Mouse (Mus musculus) liver (tissue): ENCODE measurements around the gene Dgcr2.

Experiments used
- DNase-seq: peaks from one replicate; pipeline ENCODE4 v3.0.0-alpha.2; 2020; ENCODE audit warnings: mixed read lengths

Dgcr2 gene

DNA sequence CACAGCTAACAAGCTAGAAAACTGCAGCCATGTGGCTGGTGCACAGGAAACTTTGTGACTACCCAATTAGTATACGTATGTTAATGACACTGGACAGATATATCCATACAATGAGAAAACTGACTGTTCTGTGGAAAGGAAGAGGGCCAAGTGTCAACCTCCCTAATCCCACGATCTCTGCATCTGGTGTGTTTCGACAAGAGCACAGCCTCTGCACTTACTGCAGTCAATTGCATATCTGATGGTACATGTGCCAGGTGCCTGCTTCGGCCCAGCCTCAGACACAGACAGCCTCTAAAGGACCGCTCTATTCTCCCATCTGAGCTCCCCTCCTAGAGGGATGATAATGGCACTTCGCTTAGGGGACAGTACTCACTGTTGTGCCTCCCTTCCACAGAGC is 49.9 kb downstream of the Dgcr2 start:
- DNase-seq, result no peak

DNA sequence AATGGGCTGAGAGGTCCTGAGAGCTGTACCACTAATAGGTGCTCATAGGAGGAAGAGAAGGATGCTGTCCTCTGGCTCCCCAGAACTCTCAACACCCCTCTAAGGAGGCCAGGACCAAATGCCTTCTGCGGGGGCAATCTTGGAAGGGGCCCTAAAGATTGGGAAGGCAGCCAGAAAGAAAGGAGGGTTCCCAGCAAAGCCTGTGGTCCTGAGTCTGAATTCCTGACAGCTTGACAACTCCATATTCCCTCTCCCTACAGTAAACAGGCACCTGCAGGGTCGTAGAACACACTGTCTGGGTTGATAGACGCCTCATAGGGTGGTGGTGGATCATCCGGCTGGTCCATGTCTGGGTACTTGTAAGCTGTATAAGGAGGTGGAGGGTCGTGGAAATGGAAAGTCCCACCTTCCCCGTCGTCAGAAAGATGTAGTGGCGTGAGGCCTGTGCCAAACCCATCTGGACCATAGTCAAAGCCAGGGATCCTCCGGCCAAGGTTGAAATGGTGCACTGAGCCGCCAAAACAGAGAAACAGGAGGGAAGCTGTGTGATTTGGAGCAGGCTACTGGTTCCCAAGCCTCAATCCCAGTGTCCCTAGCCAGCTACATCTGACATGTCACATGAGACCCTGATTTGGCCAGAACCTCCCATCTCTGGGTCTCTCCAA is 54.5 kb downstream of the Dgcr2 start:
- DNase-seq, result no peak

DNA sequence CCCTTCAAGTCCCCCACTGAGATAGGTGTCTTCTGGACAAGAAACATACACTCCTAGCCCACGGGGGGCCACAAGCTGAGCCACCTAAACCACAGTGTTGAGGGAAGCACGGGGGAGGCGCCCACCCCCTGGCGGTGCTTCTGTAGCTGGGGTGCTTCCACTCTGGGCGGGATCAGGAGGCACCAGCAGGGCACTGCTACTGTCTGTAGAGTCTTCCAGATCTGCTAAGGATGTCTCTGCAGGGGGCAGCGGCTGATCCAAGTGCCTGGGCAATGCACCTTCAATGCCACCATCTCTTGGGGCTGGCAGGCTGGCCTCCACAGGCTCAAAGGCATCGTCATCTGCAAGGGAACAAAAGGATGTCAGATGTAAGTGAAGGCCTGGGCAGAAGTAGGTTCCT is 55.9 kb downstream of the Dgcr2 start:
- no peak for DNase-seq

DNA sequence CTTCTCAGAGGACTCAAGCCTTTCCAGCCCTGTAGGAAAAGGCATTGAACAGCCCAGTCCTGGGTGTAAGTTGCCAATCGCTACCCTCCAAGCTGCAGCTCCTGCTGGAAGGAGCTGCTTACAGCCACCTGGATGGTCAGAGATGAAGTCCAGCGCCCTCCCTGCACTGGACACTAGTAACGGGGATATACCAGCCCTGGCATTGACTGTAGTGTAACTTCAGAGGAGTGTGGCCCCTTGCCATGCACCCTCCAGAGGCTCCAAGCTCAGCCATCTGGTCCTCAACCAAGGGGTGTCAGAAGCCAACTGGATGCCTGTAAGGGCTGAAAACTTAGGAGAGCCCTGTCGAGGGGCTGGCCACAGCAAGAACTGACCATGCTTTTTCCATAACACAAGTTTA is 58.4 kb downstream of the Dgcr2 start:
- no peak for DNase-seq

DNA sequence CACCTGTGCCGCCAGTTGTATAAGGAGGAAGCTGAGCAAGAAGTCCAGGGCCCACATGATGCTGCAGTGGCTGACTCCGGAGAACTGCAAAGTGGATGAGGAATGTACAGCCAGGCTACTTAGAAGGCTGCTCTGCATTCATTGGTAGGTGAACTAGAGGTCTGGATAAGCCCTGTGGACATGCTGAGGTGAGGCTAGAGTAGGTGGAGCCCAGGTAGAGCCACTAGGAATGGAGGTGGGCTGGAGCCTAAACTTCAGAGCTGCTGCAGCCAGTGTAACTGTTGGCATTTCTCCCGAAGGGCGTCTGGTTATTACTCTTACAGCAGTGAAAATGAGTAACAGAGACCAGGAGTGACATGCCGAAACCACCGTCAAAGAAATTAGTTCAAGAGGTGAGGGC is 60.3 kb downstream of the Dgcr2 start, which contains the start of gene Car15:
Car15 (minus strand) TSS at position 314 of the 400 bp plus-strand sequence.
- no peak for DNase-seq

DNA sequence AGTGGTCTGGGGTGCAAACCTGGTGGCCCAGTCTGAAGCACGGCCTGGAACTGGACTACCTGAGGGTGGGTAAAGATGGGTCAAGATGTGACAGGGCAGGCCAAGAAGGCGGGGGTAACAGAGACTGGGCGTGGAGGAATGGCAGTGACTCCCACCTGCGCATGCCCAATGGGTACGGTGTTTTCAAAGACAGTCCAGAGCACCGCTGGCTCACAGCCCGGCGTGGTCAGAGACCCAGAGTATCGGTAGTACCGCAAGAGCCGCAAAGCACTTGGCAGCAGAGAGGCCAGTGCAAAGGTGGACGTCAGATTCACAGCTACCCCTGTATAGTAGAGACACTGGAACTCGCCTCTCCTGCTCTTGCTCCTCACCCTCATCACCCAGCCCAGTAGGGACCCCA is 62.9 kb downstream of the Dgcr2 start:
- DNase-seq, result no peak

DNA sequence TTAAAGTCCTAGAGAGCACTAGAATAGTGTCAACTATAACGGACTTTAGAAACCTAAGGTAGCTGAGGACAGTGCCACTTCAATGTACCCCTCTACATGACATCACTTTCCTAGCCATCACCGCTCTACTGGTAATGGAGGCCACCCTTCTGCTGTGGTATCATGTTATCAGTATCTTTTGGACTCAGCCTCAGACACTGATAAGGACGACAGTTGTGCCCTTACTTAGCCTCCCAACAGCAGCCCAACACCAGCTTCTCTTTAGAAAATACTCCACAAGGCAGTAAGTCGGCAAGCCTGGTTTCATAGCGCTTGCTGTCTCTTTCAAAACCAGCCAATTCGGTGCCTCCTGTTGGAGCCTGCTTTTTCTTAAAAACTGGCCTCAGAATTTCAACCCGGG is 63.8 kb downstream of the Dgcr2 start:
- no peak for DNase-seq

DNA sequence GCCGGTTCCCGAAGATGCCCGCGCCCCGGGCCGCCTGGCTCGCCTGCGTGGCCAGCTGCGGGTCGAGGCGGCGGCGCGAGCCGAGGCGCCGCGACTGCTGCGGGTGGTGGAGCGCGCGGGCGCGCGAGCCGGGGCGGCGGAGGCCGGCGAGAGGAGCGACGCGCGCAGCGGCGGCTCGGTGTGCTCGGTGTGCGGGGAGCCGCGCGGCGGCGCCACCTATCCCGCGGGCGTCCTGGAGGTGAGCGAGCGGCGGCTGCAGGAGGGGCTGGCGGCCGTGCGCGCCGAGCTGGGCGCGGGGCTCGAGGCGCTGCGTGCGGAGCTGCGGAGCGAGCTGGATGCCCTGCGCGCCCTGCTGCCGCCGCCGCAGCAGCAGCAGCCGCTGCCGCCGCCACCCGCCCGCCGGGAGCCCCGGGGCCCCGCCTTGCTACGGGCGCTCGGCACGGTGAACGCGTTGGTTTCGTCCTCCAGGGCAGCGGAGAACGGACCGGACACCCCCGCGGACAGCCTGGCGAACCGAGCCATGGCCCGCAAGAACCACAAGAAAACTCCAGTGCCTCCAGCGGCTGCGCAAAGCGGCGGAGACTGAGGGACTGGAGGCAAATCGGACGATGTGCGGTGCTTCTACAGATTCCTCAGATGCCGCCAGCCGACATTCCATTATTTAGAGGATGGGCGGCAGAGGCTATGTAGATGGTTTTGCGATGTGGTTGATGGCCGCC is 64.5 kb downstream of the Dgcr2 start:
- no peak for DNase-seq

DNA sequence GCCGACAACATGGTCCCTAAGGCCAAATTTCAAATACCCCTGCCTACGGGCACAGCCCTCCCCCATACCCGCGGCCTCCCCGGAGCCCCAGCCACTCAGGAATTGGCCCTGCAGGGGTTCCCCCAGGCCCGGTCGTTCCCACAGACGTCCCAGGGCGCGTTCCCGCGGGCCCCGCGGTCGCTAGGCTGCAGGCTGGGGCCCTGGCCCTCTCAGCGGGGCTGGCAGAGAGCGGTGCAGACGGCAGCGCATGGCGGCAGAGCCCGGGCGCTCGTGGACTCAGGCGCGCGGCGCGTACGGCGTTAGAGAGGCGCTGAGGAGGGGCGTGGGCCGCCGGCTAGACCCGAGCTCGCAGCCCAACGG is 65.1 kb downstream of the Dgcr2 start:
- no peak for DNase-seq

DNA sequence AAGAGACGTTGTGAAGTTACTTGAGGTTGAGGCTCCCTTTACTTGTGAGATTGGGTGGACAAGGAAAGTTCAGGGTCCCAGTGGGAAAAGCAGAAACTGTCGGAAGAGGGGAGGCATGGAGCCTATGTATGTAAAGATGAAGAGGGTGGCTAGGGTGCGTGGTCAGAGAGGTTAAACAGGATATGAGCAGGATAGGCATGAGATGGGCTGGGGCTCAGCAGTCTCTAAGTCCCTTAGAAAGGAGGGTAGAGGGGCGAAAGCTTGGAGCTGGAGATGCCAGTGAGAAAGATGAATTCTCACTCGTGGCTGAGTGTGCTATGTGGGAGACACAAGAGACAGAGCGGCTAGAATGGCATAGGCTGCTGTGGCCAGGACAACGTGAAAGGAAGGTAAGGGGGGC is 65.5 kb downstream of the Dgcr2 start, which contains the start of gene B830017H08Rik:
B830017H08Rik (plus strand) TSS at position 301 of the 400 bp plus-strand sequence.
- DNase-seq, result no peak

DNA sequence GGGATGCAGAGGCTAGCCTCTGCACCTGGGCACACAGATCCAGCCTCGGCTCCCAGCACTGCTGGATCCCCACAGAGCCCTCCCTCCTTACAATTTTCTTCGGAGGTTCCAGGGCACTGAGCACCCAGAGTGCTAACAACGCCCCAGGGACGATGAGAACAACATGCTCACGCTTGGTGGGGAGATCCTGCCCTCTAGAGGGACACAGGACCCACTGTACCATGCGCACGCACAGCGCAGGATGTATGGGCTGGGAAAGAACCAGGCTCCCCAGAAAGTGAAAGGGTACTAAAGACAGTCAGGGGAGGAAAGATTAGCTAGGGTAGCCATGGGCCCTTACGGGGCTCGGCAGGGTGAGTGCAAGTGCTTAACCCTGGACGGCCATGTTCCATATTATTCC is 66.6 kb downstream of the Dgcr2 start:
- DNase-seq, result no peak

DNA sequence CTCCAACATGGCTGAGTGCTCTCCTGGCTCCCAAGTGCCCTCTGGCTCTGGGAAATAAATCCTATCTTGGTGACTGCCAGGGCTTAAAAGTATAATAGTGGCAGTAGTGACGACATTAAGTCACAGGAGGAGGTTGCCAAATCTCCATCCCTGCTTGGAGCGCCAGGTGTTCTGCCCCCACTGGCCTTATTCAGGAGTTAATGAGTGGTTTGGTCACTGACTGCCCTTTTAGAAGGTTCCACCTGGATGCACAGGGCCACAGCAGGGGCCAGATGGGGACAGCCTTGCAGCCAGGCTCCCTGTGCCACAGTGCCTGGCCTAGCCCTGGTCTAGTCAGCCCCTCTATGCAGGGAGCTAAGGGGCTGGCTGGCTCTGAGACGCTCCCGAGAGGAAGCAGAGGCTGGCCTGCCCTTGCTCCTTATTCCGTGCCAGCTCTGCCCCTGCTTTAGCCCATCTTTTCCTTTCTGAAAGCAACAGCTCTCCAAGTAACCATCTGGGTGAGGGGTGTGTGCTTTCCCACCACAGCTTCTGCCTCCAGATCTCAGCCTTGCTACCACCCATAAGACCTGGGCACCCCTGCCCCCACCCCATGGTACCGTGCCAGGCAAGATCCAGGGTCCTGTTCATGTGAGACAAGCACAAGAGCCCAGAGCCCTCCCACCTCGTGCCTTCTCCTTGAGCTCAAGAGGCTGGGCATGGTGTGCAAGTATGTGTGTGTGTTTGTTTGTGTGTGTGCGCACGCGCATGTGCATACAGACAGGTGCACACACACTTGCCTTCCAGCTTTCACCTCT is 67.8 kb downstream of the Dgcr2 start:
- DNase-seq, result no peak

DNA sequence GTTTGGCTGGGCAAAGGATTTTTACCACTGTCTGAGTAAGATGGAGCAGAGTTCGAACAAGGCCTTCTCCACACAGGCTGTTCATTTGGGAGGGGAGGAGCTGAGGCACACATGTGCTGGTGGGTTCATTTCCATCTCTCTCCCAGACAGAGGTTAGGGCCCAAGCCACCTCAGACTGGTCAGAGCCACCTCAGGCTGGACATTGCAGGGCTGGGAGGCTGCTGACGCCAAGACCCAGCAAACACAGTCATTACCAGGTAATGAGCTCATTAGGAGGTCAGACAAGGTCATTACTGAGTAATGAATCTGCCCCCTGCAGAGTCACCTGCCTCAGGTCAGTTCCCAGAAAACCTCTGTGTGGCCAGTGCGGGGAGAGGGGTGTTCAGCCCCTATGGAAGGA is 69.5 kb downstream of the Dgcr2 start:
- no peak for DNase-seq

DNA sequence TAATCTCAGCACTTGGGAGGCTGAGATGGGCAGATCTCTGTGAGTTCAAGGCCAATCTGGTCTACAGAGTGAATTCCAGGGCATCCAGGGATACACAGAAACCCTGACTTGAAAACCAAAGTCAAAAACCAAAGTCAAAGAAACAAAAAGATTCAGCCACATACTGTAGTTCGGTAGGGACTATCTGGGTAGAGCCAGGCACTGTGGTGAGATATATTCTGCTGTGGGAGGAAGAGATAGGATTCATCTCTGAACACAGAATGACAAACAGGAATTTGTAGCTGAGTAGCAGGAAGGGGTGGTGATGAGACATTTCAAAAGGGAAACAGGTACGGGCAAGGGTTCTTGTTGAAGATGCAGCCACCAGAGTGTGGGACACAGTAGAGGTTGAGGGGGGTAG is 70.1 kb downstream of the Dgcr2 start:
- DNase-seq, result no peak

DNA sequence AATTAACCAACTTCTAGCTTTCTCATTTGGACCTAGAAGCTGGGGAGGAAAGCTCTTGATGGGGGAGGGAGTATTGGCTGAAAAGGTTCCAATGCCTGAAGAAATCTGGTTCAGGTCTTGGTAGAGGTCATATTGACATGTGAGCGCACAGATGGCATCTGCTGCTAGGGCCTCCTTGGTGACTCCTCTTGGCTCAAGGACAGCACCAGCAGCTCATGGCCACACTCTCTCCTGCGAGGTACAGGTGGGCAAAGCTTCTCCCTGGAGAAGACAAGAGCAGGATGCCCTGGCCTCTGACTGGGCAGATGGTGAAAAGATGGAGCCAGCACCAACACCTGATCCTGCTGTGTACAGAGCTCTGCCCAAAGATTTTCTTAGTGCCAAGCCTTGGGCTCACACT is 71.9 kb downstream of the Dgcr2 start:
- no peak for DNase-seq

DNA sequence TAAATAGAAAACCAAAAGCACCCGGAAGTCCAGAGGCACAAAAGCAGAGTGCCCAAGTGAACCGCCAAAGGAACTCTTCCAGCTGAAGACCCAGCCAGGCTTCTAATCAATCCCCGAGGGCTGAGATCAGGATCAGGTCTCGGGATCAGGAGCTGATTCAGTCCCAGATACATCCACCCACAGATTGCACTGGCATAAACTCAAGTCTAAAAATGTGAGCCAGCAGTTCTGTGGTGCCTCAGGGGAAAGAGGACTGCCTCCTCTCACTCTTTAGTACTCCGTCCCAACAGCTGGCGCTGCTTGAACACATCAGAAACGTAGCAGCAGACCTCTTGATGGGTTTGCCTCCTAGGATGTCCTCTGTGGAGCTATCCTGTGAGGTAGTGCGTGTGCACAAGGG is 81.8 kb downstream of the Dgcr2 start:
- DNase-seq, result no peak

DNA sequence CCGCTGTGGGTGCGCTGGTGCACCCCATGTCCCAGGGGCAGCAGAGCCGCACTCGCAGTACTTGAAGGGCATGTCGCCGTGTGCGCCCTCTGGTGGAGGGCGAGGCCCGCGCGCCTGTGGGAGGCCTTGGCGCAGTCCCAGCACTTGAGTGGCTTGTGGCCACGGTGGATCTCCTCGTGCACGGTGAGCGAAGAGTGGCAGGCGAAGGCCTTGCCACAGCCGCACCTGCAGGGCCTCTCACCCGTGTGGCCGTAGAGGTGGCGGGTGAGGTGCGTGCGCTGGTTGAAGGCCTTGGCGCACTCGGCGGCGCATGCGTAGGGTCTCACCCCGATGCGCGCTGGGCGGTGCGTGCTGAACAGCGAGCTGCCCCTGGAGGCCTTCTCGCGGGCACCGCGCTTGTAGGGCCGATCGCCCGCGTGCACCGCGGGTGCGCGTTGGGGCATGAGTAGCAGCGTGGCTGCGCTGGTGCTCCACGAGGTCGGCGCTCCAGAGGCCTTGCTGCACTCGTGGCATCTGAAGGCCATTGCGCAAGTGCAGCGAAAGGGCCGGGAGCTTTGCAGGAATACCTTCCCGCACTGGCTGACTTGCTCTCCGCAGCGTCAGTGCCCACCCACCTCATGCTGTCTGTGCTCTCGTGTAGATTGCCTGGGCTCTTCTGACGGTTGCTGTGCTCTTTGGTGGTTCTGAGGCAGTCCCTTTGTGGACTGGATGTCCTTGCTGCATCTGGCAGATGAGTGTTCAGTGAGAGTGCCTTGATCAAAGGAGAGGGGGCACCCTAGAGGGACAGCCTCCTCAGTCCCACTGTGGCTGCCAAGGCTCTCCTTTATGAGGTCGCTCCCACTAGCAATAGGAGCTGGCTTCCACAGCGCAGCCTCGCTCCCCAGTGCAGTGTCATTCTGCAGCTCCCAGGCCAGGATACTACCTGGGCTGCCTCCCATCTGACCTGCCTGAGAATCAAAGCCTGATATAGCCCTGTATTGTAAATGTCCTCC is 82.7 kb downstream of the Dgcr2 start:
- peak; percentile 75 for DNase-seq

DNA sequence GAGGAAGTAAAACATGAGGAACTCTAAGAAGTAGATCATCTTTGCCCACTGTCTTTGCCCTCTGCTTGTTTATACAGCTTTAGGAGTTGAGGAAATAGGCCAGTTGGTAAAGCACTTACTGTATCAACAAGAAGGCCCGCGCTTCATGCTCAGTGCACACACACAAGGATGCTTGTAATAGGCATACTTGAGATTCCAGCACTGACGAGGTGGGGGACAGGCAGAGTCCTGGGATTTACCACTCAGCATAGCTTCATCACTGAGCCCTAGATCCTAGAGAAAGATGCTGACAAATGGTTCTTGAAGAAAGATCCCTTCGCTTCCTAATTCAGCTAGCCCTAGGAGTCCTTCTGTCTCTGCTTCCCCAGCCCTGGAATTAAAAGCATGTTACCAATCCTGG is 85.2 kb downstream of the Dgcr2 start:
- no peak for DNase-seq

DNA sequence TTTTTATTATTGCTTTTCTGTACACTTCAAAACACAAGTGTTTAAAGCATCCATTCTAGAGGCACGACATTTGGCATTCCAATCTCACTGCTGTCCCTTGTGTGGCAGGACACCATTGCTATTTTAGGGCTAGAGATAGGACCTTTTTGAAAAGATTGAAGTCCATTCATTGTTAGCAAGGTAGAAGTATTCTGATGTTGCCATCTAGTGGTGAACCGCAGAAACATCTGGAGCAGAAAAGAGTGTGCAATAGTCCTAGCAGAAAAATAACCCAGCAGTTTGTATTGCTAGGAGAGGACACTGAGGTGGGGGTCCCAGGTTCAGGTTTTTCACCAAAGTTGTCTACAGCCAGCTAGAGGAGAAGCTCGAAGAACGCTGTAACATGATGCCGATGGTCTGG is 86.2 kb downstream of the Dgcr2 start:
- DNase-seq, result no peak

DNA sequence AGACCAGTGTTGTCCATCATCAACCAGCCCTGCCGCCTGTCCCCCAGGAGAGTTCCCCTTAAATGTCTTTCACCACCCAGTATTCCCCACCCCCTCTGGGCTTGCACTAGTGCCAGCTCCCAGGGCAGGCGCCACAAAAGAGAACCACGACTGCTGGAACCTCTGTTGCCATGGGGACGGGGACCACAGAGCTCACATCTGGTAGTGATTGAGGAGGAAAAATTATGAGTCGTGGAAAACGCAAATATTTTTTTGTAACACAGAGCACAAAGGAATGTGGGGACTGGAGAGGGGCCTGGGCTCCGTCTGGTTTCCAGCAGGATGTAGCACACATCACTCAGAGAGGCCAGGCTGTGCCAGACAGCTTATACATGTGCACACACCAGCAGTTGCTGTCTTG is 88.7 kb downstream of the Dgcr2 start:
- peak; percentile 42 for DNase-seq

DNA sequence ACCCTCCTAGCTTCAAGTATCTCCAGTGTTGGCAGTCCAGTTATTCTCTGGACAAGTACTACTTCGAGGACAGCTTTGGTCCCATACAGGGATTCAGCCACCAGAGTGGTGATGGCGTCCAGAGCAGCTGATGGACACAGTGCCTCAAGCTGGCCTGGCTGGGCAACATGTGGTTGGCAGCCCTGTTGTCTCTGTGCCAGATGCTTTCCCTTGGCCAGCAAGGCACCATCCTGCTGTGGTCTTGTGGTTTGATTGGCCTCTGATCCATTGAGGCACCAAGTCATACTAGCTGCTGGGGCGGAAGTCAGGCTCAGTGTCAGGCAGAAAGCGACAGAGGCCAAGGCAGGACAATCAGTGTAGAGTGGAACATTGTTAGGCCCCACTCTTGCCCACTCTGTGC is 89.2 kb downstream of the Dgcr2 start:
- no peak for DNase-seq

DNA sequence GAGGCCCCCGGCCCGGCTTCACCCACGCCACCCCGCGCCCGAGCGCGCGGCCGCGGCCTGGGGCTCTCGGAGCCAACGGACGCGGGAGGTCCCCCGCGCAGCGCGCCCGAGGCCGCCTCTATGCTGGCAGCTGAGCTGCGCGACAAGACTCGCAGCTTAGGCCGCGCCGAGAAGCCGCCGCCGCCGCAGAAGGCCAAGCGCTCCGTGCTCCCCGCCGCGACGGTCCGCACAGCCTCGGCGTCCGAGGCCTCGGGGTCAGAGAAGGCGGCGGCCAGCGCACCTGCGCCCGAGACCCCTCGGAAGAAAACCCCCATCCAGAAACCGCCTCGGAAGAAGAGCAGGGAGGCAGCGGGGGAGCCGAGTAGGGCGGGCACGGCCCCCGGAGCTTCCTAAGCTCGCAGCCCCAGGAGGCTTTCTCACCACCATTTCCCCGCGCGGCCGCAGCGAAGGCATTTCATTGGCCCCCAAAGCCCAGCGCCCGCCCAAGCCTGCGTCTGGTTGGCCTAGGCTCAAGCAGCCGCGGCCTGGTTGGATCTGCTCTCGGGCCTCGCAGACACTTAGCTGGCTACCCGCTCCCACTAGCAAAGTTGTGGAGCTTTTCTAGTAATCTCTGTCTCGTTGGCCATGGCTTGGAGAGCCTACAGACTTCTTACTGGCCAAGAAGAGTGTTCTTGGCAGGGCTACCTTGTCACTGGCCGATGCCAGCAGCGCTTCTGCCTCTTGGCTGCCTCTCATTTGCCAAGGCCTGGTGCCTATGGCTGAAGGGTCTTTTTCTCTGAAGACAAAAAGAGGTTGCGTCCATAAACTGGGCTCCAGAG is 91.0 kb downstream of the Dgcr2 start:
- DNase-seq, result peak; percentile 82
